36 mouse cellular contexts compared by ENCODE assay signal in genomic region chr12:76269196-76269595, GRCm38 (mm10). TPM values are rescaled to one million over a fixed set of nuclear protein-coding genes. Genes with fewer than 3 reads are reported as not detected.
DNase-seq lines count a peak whose midpoint lies in the region; ATAC-seq and TF ChIP-seq lines count a peak whose summit lies in the region.
"Had no signal": no experiment of that assay in that cellular context is flagged by ENCODE, and none has a peak within 500 bp of the region (broad histone marks: within the 10 kb centered on the region; RNA-seq: fewer than 3 reads in every experiment).

No protein-coding gene starts in this region.

- peaks cover 21% of the 10 kb centered on the region; the same call in 1 of the 2 replicates for H3K79me2 ChIP-seq in liver, adult 2 months (ENCODE audit: control insufficient read depth, insufficient read depth, low read length)

- TF ChIP-seq POLR2A in kidney, adult 2 months (IDR thresholded peaks at IDR 0.05; ENCODE audit: low read depth, low read length): no peak
- TF ChIP-seq POLR2A in liver, adult 2 months (IDR thresholded peaks at IDR 0.05; ENCODE audit: extremely low read depth, insufficient read depth, low read length): 0 out of 2 replicates have a peak, but pooled peaks have one; percentile 21

- peaks cover 1% of the 10 kb centered on the region; the same call in 1 of the 2 replicates for H3K36me3 ChIP-seq in kidney, adult 2 months (ENCODE audit: control insufficient read depth, insufficient read depth, low read length)
- peaks cover 5% of the 10 kb centered on the region; the same call in 1 of the 2 replicates for H3K36me3 ChIP-seq in liver, adult 2 months (ENCODE audit: control insufficient read depth, insufficient read depth, low read length)
- peaks cover 58% of the 10 kb centered on the region for H3K36me3 ChIP-seq in liver, embryonic 13.5 days
- H3K36me3 ChIP-seq in forebrain, postnatal 0 days (ENCODE audit: insufficient read depth): peaks cover 10% of the 10 kb centered on the region

- H3K4me3 ChIP-seq in kidney, adult 2 months (ENCODE audit: insufficient read depth, low read depth, low read length): no peak overlapping the region
- peak overlapping the region; percentile 41; the same call in 1 of the 2 replicates for H3K4me3 ChIP-seq in liver, adult 2 months (ENCODE audit: insufficient read depth, low read depth, low read length)
- no peak overlapping the region for H3K4me3 ChIP-seq in liver, embryonic 13.5 days (replicated peaks)
- H3K4me3 ChIP-seq in forebrain, postnatal 0 days (ENCODE audit: low read depth, low read length): no peak overlapping the region
- H3K4me3 ChIP-seq: embryonic facial prominence, embryonic 15.5 days; forebrain, embryonic 13.5 days; heart, adult 2 months; heart, embryonic 13.5 days; left cerebral cortex, adult 2 months; limb, embryonic 12.5 days; midbrain, embryonic 10.5 days; myocyte; neural tube, embryonic 12.5 days had no signal

- H3K27me3 ChIP-seq in kidney, adult 2 months (replicated peaks; ENCODE audit: control insufficient read depth, insufficient read depth, low read length): no peaks in the 10 kb centered on the region
- no peaks in the 10 kb centered on the region for H3K27me3 ChIP-seq in liver, adult 2 months (ENCODE audit: control insufficient read depth, insufficient read depth, low read length)
- H3K27me3 ChIP-seq in liver, embryonic 13.5 days: no peaks in the 10 kb centered on the region
- H3K27me3 ChIP-seq in forebrain, postnatal 0 days (ENCODE audit: insufficient read depth, low read length): no peaks in the 10 kb centered on the region
- H3K27me3 ChIP-seq: embryonic facial prominence, embryonic 15.5 days; forebrain, embryonic 13.5 days; heart, embryonic 13.5 days; limb, embryonic 12.5 days; neural tube, embryonic 12.5 days had no signal

- TF ChIP-seq CTCF in kidney, adult 2 months (conservative IDR thresholded peaks at IDR 0.05; ENCODE audit: insufficient read depth, insufficient read length, low read depth, low read length): no peak
- TF ChIP-seq CTCF in liver, adult 2 months (IDR thresholded peaks at IDR 0.05; ENCODE audit: low read depth, low read length): no peak
- no peak for TF ChIP-seq CTCF in forebrain, postnatal 0 days (IDR thresholded peaks at IDR 0.05; ENCODE audit: low read depth)

- H3K27ac ChIP-seq in kidney, adult 2 months (ENCODE audit: insufficient read depth, low read depth, low read length): no peak overlapping the region
- H3K27ac ChIP-seq in liver, adult 2 months (replicated peaks; ENCODE audit: insufficient read depth, low read depth, low read length): peak overlapping the region; percentile 99
- peak overlapping the region; percentile 42; the same call in 1 of the 2 replicates for H3K27ac ChIP-seq in liver, embryonic 13.5 days
- H3K27ac ChIP-seq in forebrain, postnatal 0 days (ENCODE audit: low read depth, low read length): no peak overlapping the region
- H3K27ac ChIP-seq: embryonic facial prominence, embryonic 15.5 days; forebrain, embryonic 13.5 days; heart, adult 2 months; heart, embryonic 13.5 days; hindbrain, embryonic 14.5 days; left cerebral cortex, adult 2 months; limb, embryonic 12.5 days; midbrain, embryonic 10.5 days; neural tube, embryonic 12.5 days had no signal

- no peaks in the 10 kb centered on the region; the same call in 1 of the 2 replicates for H3K4me1 ChIP-seq in kidney, adult 2 months (ENCODE audit: control insufficient read depth, insufficient read depth, low read length)
- H3K4me1 ChIP-seq in liver, adult 2 months (ENCODE audit: control insufficient read depth, insufficient read depth, low read length): peaks cover 47% of the 10 kb centered on the region
- peaks cover 46% of the 10 kb centered on the region for H3K4me1 ChIP-seq in liver, embryonic 13.5 days (replicated peaks)
- peaks cover 5% of the 10 kb centered on the region; the same call in 1 of the 2 replicates for H3K4me1 ChIP-seq in forebrain, postnatal 0 days (ENCODE audit: insufficient read depth)
- H3K4me1 ChIP-seq: embryonic facial prominence, embryonic 15.5 days; limb, embryonic 12.5 days; midbrain, embryonic 10.5 days; neural tube, embryonic 12.5 days had no signal

- ATAC-seq in liver, embryonic 13.5 days (ENCODE audit: low read depth): peak; percentile 37
- ATAC-seq in megakaryocyte-erythroid progenitor cell, adult 5-6 weeks (replicated peaks; ENCODE audit: low FRiP score, low TSS enrichment, poor library complexity, severe bottlenecking): 0 out of 2 replicates have a peak, but pooled peaks have one; percentile 24
- no peak for ATAC-seq in forebrain, postnatal 0 days
- ATAC-seq: forebrain, embryonic 13.5 days had no signal

- DNase-seq in kidney, adult 2 months: peak; percentile 33
- no peak for DNase-seq in kidney, adult 8-10 months
- peak; percentile 94 for DNase-seq in liver, adult 2 months (ENCODE audit: extremely low read depth, low read depth, low spot score)
- no peak for DNase-seq in liver, embryonic 13.5 days
- no peak for DNase-seq in layer of hippocampus, adult 8-10 months (ENCODE audit: low spot score in 2 of 2)
- DNase-seq in forebrain, postnatal 0 days: no peak
- DNase-seq: adrenal gland, postnatal 14 days; B cell, adult 2 months; gastrocnemius, postnatal 36 days; heart, adult 2 months; heart, postnatal 10 days; kidney, adult 18-20 months; kidney, postnatal 14 days; lung, embryonic 14.5 days; lung, postnatal 14 days; right cerebral cortex, postnatal 4 days; thymus, adult 2 months; thymus, postnatal 36 days had no signal

- peak overlapping the region; percentile 74 for H3K9ac ChIP-seq in liver, adult 2 months (ENCODE audit: low read depth, low read length)
- H3K9ac ChIP-seq in liver, embryonic 13.5 days: no peak overlapping the region
- no peak overlapping the region for H3K9ac ChIP-seq in forebrain, postnatal 0 days
- H3K9ac ChIP-seq: embryonic facial prominence, embryonic 15.5 days; forebrain, embryonic 13.5 days; heart, embryonic 13.5 days; hindbrain, embryonic 14.5 days; limb, embryonic 12.5 days; lung, embryonic 14.5 days; neural tube, embryonic 12.5 days had no signal

- no peak overlapping the region for H3K4me2 ChIP-seq in liver, embryonic 13.5 days
- H3K4me2 ChIP-seq in forebrain, postnatal 0 days (ENCODE audit: low read depth): no peak overlapping the region
- H3K4me2 ChIP-seq: embryonic facial prominence, embryonic 15.5 days; forebrain, embryonic 13.5 days; heart, embryonic 13.5 days; hindbrain, embryonic 14.5 days; limb, embryonic 12.5 days; lung, embryonic 14.5 days; neural tube, embryonic 12.5 days had no signal

- WGBS in kidney, adult 2 months: 51% methylated on average over 7 of the region's 7 CpGs
- WGBS in liver, adult 2 months: 23% methylated on average over 7 of the region's 7 CpGs
- 61% methylated on average over 7 of the region's 7 CpGs for WGBS in liver, embryonic 13.5 days (ENCODE audit: insufficient replicate concordance)
- WGBS in forebrain, postnatal 0 days: 80% methylated on average over 7 of the region's 7 CpGs

- H3K9me3 ChIP-seq in liver, embryonic 13.5 days (replicated peaks): no peaks in the 10 kb centered on the region
- H3K9me3 ChIP-seq in forebrain, postnatal 0 days (ENCODE audit: low read length): no peaks in the 10 kb centered on the region
- H3K9me3 ChIP-seq: embryonic facial prominence, embryonic 15.5 days; forebrain, embryonic 13.5 days; heart, embryonic 13.5 days; limb, embryonic 12.5 days; midbrain, embryonic 10.5 days; neural tube, embryonic 12.5 days had no signal

RNA-seq across cellular contexts. Expression of gene Mthfd1, which starts 14.1 kb away (rescaled TPM):
- 128 and 132 TPM in 2 replicates for polyA plus RNA-seq in kidney, adult 2 months (2012; rRNA removed)
- total RNA-seq in liver, adult 2 months (2014; rRNA removed): 188 and 211 TPM in 2 replicates
- polyA plus RNA-seq in liver, adult 2 months (2012; rRNA removed): 112 and 121 TPM in 2 replicates
- polyA plus RNA-seq in liver, embryonic 13.5 days (2015; fragmentation: Nextera tagmentation; extraction: Ambion mirVana): 111 and 125 TPM in 2 replicates
- 306 and 318 TPM in 2 replicates for total RNA-seq in megakaryocyte-erythroid progenitor cell, adult 5-6 weeks (2014; fragmentation: Nextera tagmentation)
- 467 and 637 TPM in 2 replicates for total RNA-seq in megakaryocyte-erythroid progenitor cell, adult 5-6 weeks (2017)
- 10 to 100 TPM; 46.4 to 50.7 (median 48.0) TPM for total RNA-seq in layer of hippocampus, adult 8-10 months (2022)
- 22.8 and 26.2 TPM in 2 replicates for total RNA-seq in forebrain, postnatal 0 days (2014; rRNA removed)
- 19.1 and 25.2 TPM in 2 replicates for polyA plus RNA-seq in forebrain, postnatal 0 days (2015; fragmentation: Nextera tagmentation; extraction: Ambion mirVana)

RNA-seq across cellular contexts. Expression of gene Tex21, which starts 22.6 kb away (rescaled TPM):
- polyA plus RNA-seq in kidney, adult 2 months (2012; rRNA removed): 0.11 TPM in 1 of 2 replicates, not detected in the other
- total RNA-seq in liver, adult 2 months (2014; rRNA removed): not detected in 2 replicates
- polyA plus RNA-seq in liver, adult 2 months (2012; rRNA removed): not detected in 2 replicates
- 0.10 and 0.13 TPM in 2 replicates for polyA plus RNA-seq in liver, embryonic 13.5 days (2015; fragmentation: Nextera tagmentation; extraction: Ambion mirVana)
- 2.0 TPM in 1 of 2 replicates, not detected in the other for total RNA-seq in megakaryocyte-erythroid progenitor cell, adult 5-6 weeks (2014; fragmentation: Nextera tagmentation)
- 1.9 and 2.9 TPM in 2 replicates for total RNA-seq in megakaryocyte-erythroid progenitor cell, adult 5-6 weeks (2017)
- total RNA-seq in layer of hippocampus, adult 8-10 months (2022): not detected
- not detected in 2 replicates for total RNA-seq in forebrain, postnatal 0 days (2014; rRNA removed)
- polyA plus RNA-seq in forebrain, postnatal 0 days (2015; fragmentation: Nextera tagmentation; extraction: Ambion mirVana): not detected in 2 replicates
- total RNA-seq: adrenal gland, postnatal 14 days; gastrocnemius, adult 18-20 months; gastrocnemius, postnatal 36 days; heart, adult 2 months; heart, postnatal 10 days; hematopoietic stem cell, adult 5-6 weeks; layer of hippocampus, adult 18-20 months; layer of hippocampus, postnatal 14 days; left cerebral cortex, adult 2 months; left cerebral cortex, postnatal 25 days; midbrain, postnatal 0 days had no signal
- polyA plus RNA-seq: embryonic facial prominence, embryonic 15.5 days; forebrain, embryonic 13.5 days; frontal cortex, adult 2 months; heart, adult 2 months; limb, embryonic 12.5 days; lung, embryonic 14.5 days; midbrain, embryonic 10.5 days; midbrain, postnatal 0 days; myocyte; neural tube, embryonic 12.5 days; spleen, adult 2 months; thymus, adult 2 months had no signal

RNA-seq across cellular contexts. Expression of gene Akap5, which starts 55.5 kb away (rescaled TPM):
- polyA plus RNA-seq in kidney, adult 2 months (2012; rRNA removed): 0.19 and 0.27 TPM in 2 replicates
- 1.1 and 1.2 TPM in 2 replicates for total RNA-seq in liver, adult 2 months (2014; rRNA removed)
- 0.12 and 0.17 TPM in 2 replicates for polyA plus RNA-seq in liver, adult 2 months (2012; rRNA removed)
- 0.43 and 0.51 TPM in 2 replicates for polyA plus RNA-seq in liver, embryonic 13.5 days (2015; fragmentation: Nextera tagmentation; extraction: Ambion mirVana)
- total RNA-seq in megakaryocyte-erythroid progenitor cell, adult 5-6 weeks (2014; fragmentation: Nextera tagmentation): 1.2 and 2.6 TPM in 2 replicates
- total RNA-seq in megakaryocyte-erythroid progenitor cell, adult 5-6 weeks (2017): 2.1 and 4.8 TPM in 2 replicates
- 10 to 100 TPM; 51.1 to 58.4 (median 57.0) TPM for total RNA-seq in layer of hippocampus, adult 8-10 months (2022)
- total RNA-seq in forebrain, postnatal 0 days (2014; rRNA removed): 18.9 and 24.7 TPM in 2 replicates
- polyA plus RNA-seq in forebrain, postnatal 0 days (2015; fragmentation: Nextera tagmentation; extraction: Ambion mirVana): 5.3 and 11.0 TPM in 2 replicates

Comparison
In these comparisons a context has a peak if more than half of its experiments do, and no peak if none do; other contexts are left out.
1. DNase-seq: peak in kidney, adult 2 months (single experiment) and liver, adult 2 months (single experiment); none in kidney, adult 8-10 months (0 of 2), liver, embryonic 13.5 days (single experiment), layer of hippocampus, adult 8-10 months (0 of 2) and forebrain, postnatal 0 days (single experiment).
2. H3K27ac ChIP-seq: peak in liver, adult 2 months (single experiment) and liver, embryonic 13.5 days (single experiment); none in kidney, adult 2 months (single experiment) and forebrain, postnatal 0 days (single experiment).